Mouse (Mus musculus): ENCODE measurements around the gene Llgl1.

Llgl1 gene

DNA sequence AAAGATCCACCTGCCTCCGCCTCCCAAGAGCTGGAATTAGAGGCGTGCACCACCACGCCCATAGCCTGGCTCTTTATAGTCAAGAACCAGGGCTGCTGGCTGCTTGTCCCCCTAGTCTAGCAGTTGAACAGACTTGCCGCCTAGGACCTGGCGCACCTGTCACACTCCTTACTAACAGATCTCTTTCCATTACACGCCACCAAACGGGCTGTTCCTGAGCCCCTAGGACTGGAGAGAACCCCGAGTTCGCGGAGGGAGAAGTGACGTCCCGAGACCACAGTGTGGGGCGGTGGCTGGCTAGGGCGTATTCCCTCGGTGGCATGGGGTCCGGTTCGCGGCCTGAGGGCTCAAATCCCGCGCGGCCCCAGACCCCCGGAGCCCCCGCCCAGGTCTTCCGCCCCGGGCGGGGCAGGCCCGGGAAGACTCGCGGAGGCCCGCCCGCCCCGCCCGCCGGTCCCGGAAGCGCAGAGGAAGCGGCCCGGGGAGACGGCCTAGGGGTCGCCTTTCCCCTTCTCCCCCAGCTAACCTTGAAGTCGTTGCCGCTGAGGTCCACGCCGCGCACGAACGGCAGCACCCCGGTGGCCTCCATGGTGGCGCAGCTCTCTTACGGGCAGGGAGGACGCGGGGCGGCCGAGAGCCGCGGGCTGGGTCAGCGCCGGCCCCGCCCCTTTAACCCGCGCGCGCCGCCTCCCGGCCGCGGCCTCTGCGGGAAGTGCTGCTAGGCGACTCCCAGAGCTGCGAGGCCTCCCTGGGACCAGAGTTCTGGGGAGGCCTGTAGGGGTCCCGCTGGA is 27.3 kb downstream of the Llgl1 start, which contains the start of gene Flii:
Gene Flii, minus strand, starts transcription at position 663 of the 791 bp plus-strand sequence.
- DNase-seq (ENCODE audit: low read depth, low spot score): peak; percentile 71

DNA sequence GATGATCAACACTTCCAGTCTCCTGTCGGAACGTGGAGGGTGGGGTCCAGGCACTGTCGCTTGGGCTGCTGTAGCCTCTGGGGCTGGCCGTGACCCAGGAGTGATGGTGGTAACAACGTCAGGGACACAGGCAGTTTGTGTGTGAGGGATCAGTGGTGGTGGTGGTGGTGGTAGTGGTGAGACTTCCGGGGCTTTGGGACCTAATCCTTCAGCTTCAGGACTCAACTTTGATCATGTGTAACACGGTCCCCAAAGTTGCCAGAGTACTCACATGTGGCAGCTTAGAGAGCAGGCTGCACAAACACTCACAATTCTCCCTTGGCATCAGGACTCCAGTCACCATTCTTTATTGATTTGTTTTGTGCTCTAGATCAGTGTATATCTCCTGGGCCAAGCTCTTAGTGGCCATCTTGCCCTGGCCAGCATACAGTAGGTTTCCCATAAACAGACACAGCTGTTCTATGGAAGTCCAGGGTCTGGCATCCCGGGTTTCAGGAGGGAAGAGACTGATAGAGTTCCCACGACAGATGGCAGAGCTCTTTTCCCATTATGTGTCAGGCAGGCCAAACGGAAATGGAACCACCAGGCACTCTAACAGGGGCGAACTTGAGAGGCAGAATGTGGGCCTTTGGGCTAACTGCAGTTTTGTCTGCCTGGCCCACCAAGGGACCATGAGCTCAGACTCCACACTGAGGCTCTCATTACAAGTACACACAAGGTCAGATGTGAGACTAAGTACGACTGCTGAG is 28.0 kb downstream of the Llgl1 start:
- DNase-seq (ENCODE audit: low read depth, low spot score): no peak

DNA sequence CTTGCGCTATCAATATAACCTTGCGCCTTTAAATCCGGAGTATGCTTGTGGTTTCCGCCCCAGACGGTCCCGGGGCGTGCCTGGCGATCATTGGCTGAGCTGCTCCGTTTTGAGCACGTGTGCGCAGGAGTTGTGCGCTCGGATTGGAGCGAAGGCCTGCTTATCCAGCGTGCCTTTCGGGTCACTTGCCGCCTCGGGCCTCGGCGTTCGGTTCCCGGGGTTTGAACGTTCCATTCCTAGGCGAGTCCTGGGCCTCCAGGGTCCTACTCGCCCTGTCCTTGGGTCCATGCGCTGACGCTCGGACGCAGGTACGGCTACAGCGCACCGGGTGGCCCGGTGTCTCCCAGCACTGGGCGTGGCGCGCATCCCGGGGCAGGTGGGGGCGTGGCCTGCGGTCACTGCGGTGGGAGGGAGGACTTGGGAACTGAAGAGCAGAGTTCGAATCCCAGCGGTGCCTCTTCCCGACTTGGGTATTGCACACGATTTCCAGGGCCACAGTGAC is 28.8 kb downstream of the Llgl1 start, which contains the start of gene Mief2:
Gene Mief2, plus strand, starts transcription at position 139 of the 502 bp plus-strand sequence.
- DNase-seq (ENCODE audit: low read depth, low spot score): peak; percentile 96

DNA sequence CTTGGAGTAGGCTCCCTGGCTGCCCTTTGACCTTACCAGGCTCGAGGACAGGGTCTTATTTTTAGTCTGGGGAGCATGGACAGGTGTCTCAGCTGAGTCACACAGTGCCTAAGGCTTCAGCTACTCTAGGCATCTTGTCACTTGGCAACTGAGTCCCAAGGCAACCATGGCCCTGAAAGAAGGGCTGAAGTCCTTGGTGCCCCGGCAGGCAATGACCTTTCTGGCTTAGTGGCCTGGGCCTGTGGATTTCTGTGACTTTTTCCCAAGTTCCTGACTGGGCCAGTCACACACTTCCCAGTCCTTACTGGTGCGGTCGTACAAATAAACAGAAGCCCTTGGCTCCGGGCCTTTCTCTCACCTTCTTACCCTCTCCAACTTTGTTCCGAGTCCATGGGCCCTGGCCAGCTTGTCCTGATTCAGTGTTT is 29.7 kb downstream of the Llgl1 start:
- no peak for DNase-seq (ENCODE audit: low read depth, low spot score)

DNA sequence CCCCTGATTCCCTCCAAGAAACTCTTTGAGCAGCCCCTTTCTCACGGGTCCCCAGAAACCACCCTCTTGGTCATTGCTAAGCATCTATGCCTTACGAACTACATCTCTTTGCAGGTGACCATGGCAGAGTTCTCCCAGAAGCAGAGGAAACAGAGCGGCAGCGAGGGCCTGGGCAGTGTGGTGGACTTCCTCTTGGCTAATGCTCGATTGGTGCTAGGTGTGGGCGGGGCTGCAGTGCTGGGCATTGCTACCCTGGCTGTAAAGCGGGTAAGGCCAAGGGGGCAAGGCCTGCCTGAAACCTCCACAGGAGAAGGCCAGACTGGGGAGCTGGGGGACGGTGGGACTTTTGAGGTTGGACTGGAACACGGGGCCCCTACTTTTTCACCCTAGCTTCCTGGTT is 30.6 kb downstream of the Llgl1 start:
- DNase-seq (ENCODE audit: low read depth, low spot score): no peak

DNA sequence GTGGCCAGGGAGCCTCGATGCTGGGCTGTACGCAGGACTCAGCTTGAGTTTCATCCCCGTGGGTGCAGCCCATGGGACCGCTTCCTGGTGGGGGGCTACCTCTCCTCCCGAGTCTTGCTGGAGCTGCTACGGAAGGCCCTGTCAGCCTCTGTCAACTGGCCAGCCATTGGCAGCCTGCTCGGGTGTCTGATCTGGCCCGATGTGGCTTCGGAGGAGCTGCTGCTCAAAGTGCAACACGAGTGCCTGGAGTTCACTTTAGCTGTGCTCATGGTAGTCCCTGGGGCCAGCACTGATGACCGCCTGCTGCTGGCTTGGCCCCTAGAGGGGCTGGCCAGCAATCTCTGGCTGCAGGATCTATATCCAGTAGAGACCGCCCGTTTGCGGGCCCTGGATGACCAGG is 31.7 kb downstream of the Llgl1 start:
- no peak for DNase-seq (ENCODE audit: low read depth, low spot score)

DNA sequence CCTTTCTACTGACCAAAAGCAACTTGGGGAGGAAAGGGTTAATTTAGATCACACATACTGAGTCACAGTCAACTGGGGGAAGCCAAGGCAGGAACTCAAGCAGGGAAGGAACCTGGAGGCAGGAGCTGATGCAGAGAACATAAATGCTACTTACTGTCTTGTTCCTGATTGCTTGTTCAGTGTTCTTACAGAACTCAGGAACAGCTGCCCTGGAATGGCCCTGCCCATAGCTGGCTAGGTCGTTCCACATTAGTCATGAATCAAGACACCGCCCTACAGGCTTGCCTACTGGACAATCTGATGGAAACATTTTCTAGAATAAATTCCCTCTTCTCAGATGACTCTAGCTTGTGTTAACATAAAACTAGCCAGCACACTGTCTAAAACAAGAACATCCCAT is 34.7 kb downstream of the Llgl1 start:
- peak; percentile 70 for DNase-seq (ENCODE audit: low read depth, low spot score)

DNA sequence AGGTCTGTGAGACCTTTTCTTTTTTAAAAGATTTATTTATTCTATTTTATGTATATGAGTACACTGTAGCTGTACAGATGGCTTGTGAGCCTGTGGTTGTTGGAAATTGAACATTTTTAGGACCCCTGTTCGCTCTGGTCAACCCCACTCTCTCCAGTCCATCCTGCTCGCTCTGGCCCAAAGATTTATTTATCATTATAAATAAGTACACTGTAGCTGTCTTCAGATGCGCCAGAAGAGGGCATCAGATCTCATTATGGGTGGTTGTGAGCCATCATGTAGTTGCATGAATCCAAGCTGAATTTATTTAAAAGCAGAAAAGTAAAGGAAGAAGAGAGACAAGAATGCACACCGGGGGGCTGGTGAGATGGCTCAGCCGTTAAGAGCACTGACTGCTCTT is 35.7 kb downstream of the Llgl1 start:
- DNase-seq (ENCODE audit: low read depth, low spot score): no peak

DNA sequence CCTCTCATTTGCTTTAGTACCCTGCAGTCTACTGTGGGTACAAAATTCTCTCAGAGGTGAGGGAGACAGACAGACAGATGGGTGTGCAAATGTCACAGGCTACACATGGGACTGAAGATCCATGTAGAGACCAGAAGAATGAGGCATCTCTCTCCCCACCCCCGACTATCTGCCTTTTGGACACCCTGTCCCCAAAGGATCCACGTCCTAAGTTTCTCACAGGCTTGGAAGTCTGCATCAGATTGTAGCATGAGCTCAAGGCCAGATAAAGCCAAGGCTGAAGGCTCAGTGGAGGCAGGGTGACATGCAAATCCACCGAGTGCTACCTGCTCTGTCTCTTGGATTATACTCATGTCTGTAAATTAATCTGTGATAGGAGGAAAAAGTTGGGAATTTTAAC is 37.0 kb downstream of the Llgl1 start:
- DNase-seq (ENCODE audit: low read depth, low spot score): no peak

DNA sequence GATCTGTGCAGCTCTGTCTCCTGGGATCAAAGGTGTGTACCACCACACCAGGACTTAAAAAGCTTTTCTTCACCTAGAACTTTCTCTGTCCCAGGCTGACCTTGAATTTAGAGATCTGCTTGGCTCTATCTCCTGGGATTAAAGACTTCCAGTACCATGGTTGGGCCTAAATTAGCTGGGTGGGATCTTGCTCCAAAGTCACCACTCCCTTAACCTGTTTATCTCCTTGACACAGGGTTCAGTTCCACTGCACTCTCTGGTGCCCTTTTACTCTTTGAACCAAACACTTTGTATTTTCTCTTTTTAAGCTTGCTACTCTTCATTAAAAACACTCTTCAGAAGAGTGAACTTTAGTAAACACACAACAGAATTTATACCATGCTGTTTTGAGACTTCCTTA is 37.9 kb downstream of the Llgl1 start:
- no peak for DNase-seq (ENCODE audit: low read depth, low spot score)

DNA sequence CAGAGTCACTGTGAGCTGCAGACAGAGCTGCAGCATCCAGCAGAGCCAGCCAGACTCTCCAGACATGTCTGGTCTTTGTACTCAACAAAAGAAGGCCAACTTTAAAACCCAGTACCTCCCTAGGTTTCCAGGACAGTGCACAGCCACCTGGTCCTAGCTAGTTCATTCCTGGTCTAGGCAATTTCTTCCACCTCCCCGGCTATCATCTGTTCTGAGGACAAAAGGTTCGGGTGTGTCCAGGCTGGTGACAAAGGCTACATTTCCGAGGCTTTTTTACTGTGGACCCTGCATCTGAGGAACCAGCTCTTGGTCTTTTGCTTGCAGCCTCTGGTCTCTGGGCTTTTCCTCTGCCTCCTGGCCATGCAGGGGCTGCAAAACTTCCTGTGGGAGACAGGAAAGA is 40.8 kb downstream of the Llgl1 start:
- DNase-seq (ENCODE audit: low read depth, low spot score): no peak

DNA sequence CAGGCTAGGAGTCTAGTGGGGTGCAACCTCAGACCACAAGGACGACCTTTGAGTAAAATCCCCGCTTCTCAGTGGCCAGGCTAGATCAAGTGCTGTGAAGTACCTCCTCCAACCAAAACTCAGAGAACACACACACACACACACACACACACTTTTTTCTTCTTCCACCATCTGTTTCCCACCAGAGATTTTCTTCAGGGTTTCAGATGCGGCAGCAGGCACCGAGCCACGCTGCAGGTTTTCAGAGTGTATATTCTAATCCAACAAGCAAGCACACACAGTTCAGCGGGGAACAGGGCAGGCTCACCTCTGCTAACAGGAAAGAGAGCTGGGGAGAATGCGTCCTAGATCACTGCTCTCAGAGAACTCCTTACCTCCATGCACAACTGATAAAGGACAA is 56.0 kb downstream of the Llgl1 start:
- DNase-seq (ENCODE audit: low read depth, low spot score): no peak

DNA sequence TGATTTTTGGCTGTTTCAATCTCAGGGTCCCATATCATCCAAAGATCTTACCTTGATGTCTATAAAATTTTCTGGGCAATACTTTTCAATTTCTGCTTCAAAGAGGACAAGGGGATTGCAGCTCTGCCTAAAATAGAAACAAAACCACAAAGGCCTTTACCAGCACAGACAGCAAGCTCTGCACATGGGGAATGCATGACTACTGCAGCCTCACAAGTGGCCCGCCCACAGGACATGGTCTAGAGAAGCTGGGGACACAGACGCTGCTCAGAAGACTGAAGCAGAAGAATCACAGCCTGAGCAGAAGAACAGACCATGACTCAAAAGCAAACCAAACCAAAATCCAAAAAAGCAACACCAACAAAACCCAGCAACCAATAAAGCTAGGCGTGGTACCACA is 62.2 kb downstream of the Llgl1 start:
- no peak for DNase-seq (ENCODE audit: low read depth, low spot score)

Data from 3T3-L1 (cell line).